Mouse (Mus musculus): Measurements from ENCODE around the gene Cnr1.

The Cnr1 gene

GRCm38 (mm10) chr4:33924234-33924888 lies at the start of gene Cnr1:
Cnr1 (plus strand) TSS chr4:33924593.
- DNase-seq (ENCODE audit: low spot score), result peak; percentile 77

- no peak for DNase-seq (ENCODE audit: low spot score)
Observed at GRCm38 (mm10) chr4:33879944-33880343, 44.4 kb upstream of the Cnr1 start.

- DNase-seq (ENCODE audit: low spot score), result peak; percentile 42
Observed at GRCm38 (mm10) chr4:33886026-33886425, 38.4 kb upstream of the Cnr1 start.

GRCm38 (mm10) chr4:33889976-33890375 lies 34.4 kb upstream of the Cnr1 start:
- DNase-seq (ENCODE audit: low spot score), result no peak

- DNase-seq (ENCODE audit: low spot score), result no peak
Observed at GRCm38 (mm10) chr4:33892178-33892869, 32.1 kb upstream of the Cnr1 start.

- no peak for DNase-seq (ENCODE audit: low spot score)
Observed at GRCm38 (mm10) chr4:33893841-33894240, 30.6 kb upstream of the Cnr1 start.

GRCm38 (mm10) chr4:33895046-33895445 lies 29.3 kb upstream of the Cnr1 start:
- no peak for DNase-seq (ENCODE audit: low spot score)

GRCm38 (mm10) chr4:33895491-33895890 lies 28.9 kb upstream of the Cnr1 start:
- DNase-seq (ENCODE audit: low spot score), result no peak

- no peak for DNase-seq (ENCODE audit: low spot score)
Observed at GRCm38 (mm10) chr4:33901659-33902058, 22.7 kb upstream of the Cnr1 start.

- DNase-seq (ENCODE audit: low spot score), result no peak
Observed at GRCm38 (mm10) chr4:33903812-33904340, 20.5 kb upstream of the Cnr1 start.

- DNase-seq (ENCODE audit: low spot score), result no peak
Observed at GRCm38 (mm10) chr4:33904826-33905225, 19.6 kb upstream of the Cnr1 start.

- DNase-seq (ENCODE audit: low spot score), result no peak
Observed at GRCm38 (mm10) chr4:33908786-33909185, 15.6 kb upstream of the Cnr1 start.

GRCm38 (mm10) chr4:33915730-33916129 lies 8.7 kb upstream of the Cnr1 start:
- no peak for DNase-seq (ENCODE audit: low spot score)

- no peak for DNase-seq (ENCODE audit: low spot score)
Observed at GRCm38 (mm10) chr4:33920807-33921206, 3.6 kb upstream of the Cnr1 start.

- DNase-seq (ENCODE audit: low spot score), result peak; percentile 36
Observed at GRCm38 (mm10) chr4:33923151-33923760, 1.1 kb upstream of the Cnr1 start.

- DNase-seq (ENCODE audit: low spot score), result peak; percentile 69
Observed at GRCm38 (mm10) chr4:33923761-33924233, 596 bp upstream of the Cnr1 start.

- no peak for DNase-seq (ENCODE audit: low spot score)
Observed at GRCm38 (mm10) chr4:33924889-33925245, 474 bp downstream of the Cnr1 start.

- DNase-seq (ENCODE audit: low spot score), result no peak
Observed at GRCm38 (mm10) chr4:33925489-33925888, 1.1 kb downstream of the Cnr1 start.

GRCm38 (mm10) chr4:33926010-33926409 lies 1.6 kb downstream of the Cnr1 start:
- no peak for DNase-seq (ENCODE audit: low spot score)

- no peak for DNase-seq (ENCODE audit: low spot score)
Observed at GRCm38 (mm10) chr4:33926730-33927263, 2.4 kb downstream of the Cnr1 start.

GRCm38 (mm10) chr4:33927644-33928043 lies 3.3 kb downstream of the Cnr1 start:
- DNase-seq (ENCODE audit: low spot score), result no peak

- DNase-seq (ENCODE audit: low spot score), result no peak
Observed at GRCm38 (mm10) chr4:33928450-33928849, 4.1 kb downstream of the Cnr1 start.

- no peak for DNase-seq (ENCODE audit: low spot score)
Observed at GRCm38 (mm10) chr4:33931347-33931746, 7.0 kb downstream of the Cnr1 start.

All from retina, embryonic 14.5 days (tissue).